Mouse (Mus musculus) kidney, postnatal 0 days (tissue): Measurements from ENCODE around the gene Ppp1r1c. TPM values are rescaled to one million over a fixed set of nuclear protein-coding genes. Genes with fewer than 3 reads are reported as not detected.

Source experiments
- ATAC-seq: fragments of 200-750 bp; cut with Nextera tagmentation; replicated peaks from 2 replicates; pipeline ENCODE4 v1.8.0; 2017; ENCODE audit warnings: low read depth, moderate number of reproducible peaks, moderate TSS enrichment, moderate library complexity; ENCODE audit not compliant: low FRiP score
- DNase-seq: peaks from one replicate; pipeline ENCODE4 v3.0.0-alpha.2; 2016; ENCODE audit warnings: low spot score
- H3K27ac ChIP-seq: fragments of 300-500 bp; sonication (generic); 2 replicates; pipeline ENCODE4 v1.5.1; 2014; ENCODE audit warnings: mild to moderate bottlenecking
- H3K27me3 ChIP-seq: fragments of 300-500 bp; sonication (generic); 2 replicates; pipeline ENCODE4 v1.6.1; 2014; ENCODE audit warnings: low read length, mixed read lengths; ENCODE audit not compliant: insufficient read depth
- H3K36me3 ChIP-seq: fragments of 300-500 bp; sonication (generic); 2 replicates; pipeline ENCODE4 v1.6.1; 2014; ENCODE audit warnings: low read length, mixed read lengths; ENCODE audit not compliant: insufficient read depth
- H3K4me1 ChIP-seq: fragments of 300-500 bp; sonication (generic); replicated peaks from 2 replicates; pipeline ENCODE4 v1.6.1; 2014; ENCODE audit warnings: antibody characterized with exemption, low read length, mixed read lengths; ENCODE audit not compliant: insufficient read depth
- H3K4me2 ChIP-seq: fragments of 300-500 bp; sonication (generic); 2 replicates; pipeline ENCODE4 v1.6.1; 2014; ENCODE audit warnings: mild to moderate bottlenecking, low read length, moderate library complexity, mixed read lengths
- H3K4me3 ChIP-seq: fragments of 300-500 bp; sonication (generic); replicated peaks from 2 replicates; pipeline ENCODE4 v1.5.1; 2014; ENCODE audit warnings: low read depth, low read length
- H3K9ac ChIP-seq: fragments of 300-500 bp; sonication (generic); 2 replicates; pipeline ENCODE4 v1.6.1; 2014; ENCODE audit warnings: low read depth, low read length
- H3K9me3 ChIP-seq: fragments of 300-500 bp; sonication (generic); replicated peaks from 2 replicates; pipeline ENCODE4 v1.6.1; 2016; ENCODE audit warnings: low read length, inconsistent platforms, mixed read lengths
- CTCF ChIP-seq: IDR thresholded peaks from 2 replicates; pipeline ENCODE4 v1.5.1; 2016; ENCODE audit warnings: antibody characterized with exemption, low read depth, mild to moderate bottlenecking, moderate library complexity
- WGBS: fragments of 180-500 bp; shearing (Covaris S2); extraction: QIAGEN DNeasy Blood & Tissue Kit; methylation state at CpG from one replicate; pipeline ENCODE4 v1.1.7; 2014; 5-methylcytosine and 5-hydroxymethylcytosine counted together
- polyA plus RNA-seq: library from polyadenylated mRNA; unstranded; fragments of >200 nt; fragmentation: Nextera tagmentation; extraction: Ambion mirVana; gene quantifications from 2 replicates; pipeline ENCODE4 v1.2.1, GENCODE M21; 2015

Gene Ppp1r1c
- polyA plus RNA-seq, 1 experiment from 2014 or later, result 0.16 TPM

- no peak overlapping the region for H3K4me2 ChIP-seq
- no peak overlapping the region for H3K27ac ChIP-seq
- no peak for TF ChIP-seq CTCF
- no peak overlapping the region for H3K4me3 ChIP-seq
- H3K36me3 ChIP-seq, result no peaks in the 10 kb centered on the region
- DNase-seq (no peak), ATAC-seq (no peak)
- H3K9me3 ChIP-seq, result no peaks in the 10 kb centered on the region
- H3K27me3 ChIP-seq, result no peaks in the 10 kb centered on the region
- H3K4me1 ChIP-seq, result no peaks in the 10 kb centered on the region
- no peak overlapping the region for H3K9ac ChIP-seq
Measured at GRCm38 (mm10) chr2:79717846-79718245, 10.3 kb downstream of the Ppp1r1c start.

- Histone ChIP-seq H3K36me3 (no peaks in the 10 kb centered on the region), H3K9ac (no peak overlapping the region), H3K4me1 (no peaks in the 10 kb centered on the region), H3K4me2 (no peak overlapping the region), H3K27me3 (no peaks in the 10 kb centered on the region), H3K27ac (no peak overlapping the region), H3K9me3 (no peaks in the 10 kb centered on the region), H3K4me3 (no peak overlapping the region)
- 63% methylated on average over 1 of the region's 1 CpGs for WGBS
- no peak for ATAC-seq
- TF ChIP-seq CTCF, result no peak
- DNase-seq, result no peak
Measured at GRCm38 (mm10) chr2:79722415-79722814, 14.8 kb downstream of the Ppp1r1c start.

- no peaks in the 10 kb centered on the region for H3K4me1 ChIP-seq
- no peak overlapping the region for H3K27ac ChIP-seq
- 64% methylated on average over 2 of the region's 2 CpGs for WGBS
- no peak overlapping the region for H3K4me3 ChIP-seq
- H3K36me3 ChIP-seq, result no peaks in the 10 kb centered on the region
- TF ChIP-seq CTCF, result no peak
- no peaks in the 10 kb centered on the region for H3K27me3 ChIP-seq
- DNase-seq (peak; percentile 88), ATAC-seq (no peak)
- no peak overlapping the region for H3K9ac ChIP-seq
- no peak overlapping the region for H3K4me2 ChIP-seq
- no peaks in the 10 kb centered on the region for H3K9me3 ChIP-seq
Measured at GRCm38 (mm10) chr2:79738958-79739357, 31.4 kb downstream of the Ppp1r1c start.

- no peaks in the 10 kb centered on the region for H3K9me3 ChIP-seq
- ATAC-seq, result no peak
Measured at GRCm38 (mm10) chr2:79741966-79742365, 34.4 kb downstream of the Ppp1r1c start.

GRCm38 (mm10) chr2:79744164-79744563 is 36.6 kb downstream of the Ppp1r1c start:
- H3K9me3 ChIP-seq, result no peaks in the 10 kb centered on the region
- ATAC-seq, result no peak

More at GRCm38 (mm10) chr2:79741966-79742365, 34.4 kb downstream of the Ppp1r1c start:
- TF ChIP-seq CTCF, result no peak
- 85% methylated on average over 2 of the region's 2 CpGs for WGBS
- DNase-seq, result no peak
- Histone ChIP-seq H3K9ac (no peak overlapping the region), H3K36me3 (no peaks in the 10 kb centered on the region), H3K4me3 (no peak overlapping the region), H3K27me3 (no peaks in the 10 kb centered on the region), H3K4me1 (no peaks in the 10 kb centered on the region), H3K4me2 (no peak overlapping the region), H3K27ac (no peak overlapping the region)

GRCm38 (mm10) chr2:79751685-79752084 is 44.1 kb downstream of the Ppp1r1c start:
- TF ChIP-seq CTCF, result no peak
- WGBS, result 73% methylated on average over 3 of the region's 3 CpGs
- Histone ChIP-seq H3K36me3 (no peaks in the 10 kb centered on the region), H3K27ac (no peak overlapping the region), H3K27me3 (no peaks in the 10 kb centered on the region), H3K4me3 (no peak overlapping the region), H3K9me3 (no peaks in the 10 kb centered on the region), H3K9ac (no peak overlapping the region), H3K4me2 (no peak overlapping the region), H3K4me1 (no peaks in the 10 kb centered on the region)
- ATAC-seq (no peak), DNase-seq (no peak)

More at GRCm38 (mm10) chr2:79744164-79744563, 36.6 kb downstream of the Ppp1r1c start:
- DNase-seq, result no peak
- no peak overlapping the region for H3K4me2 ChIP-seq
- 95% methylated on average over 4 of the region's 4 CpGs for WGBS
- no peak overlapping the region for H3K27ac ChIP-seq
- no peaks in the 10 kb centered on the region for H3K36me3 ChIP-seq
- H3K27me3 ChIP-seq, result no peaks in the 10 kb centered on the region
- TF ChIP-seq CTCF, result no peak
- H3K9ac ChIP-seq, result no peak overlapping the region
- no peaks in the 10 kb centered on the region for H3K4me1 ChIP-seq
- no peak overlapping the region for H3K4me3 ChIP-seq

- Histone ChIP-seq H3K4me2 (no peak overlapping the region), H3K36me3 (no peaks in the 10 kb centered on the region), H3K9me3 (no peaks in the 10 kb centered on the region), H3K4me3 (no peak overlapping the region), H3K4me1 (no peaks in the 10 kb centered on the region), H3K27me3 (no peaks in the 10 kb centered on the region), H3K27ac (no peak overlapping the region), H3K9ac (no peak overlapping the region)
- no peak for ATAC-seq
- WGBS, result 84% methylated on average over 4 of the region's 4 CpGs
- TF ChIP-seq CTCF, result no peak
- no peak for DNase-seq
Measured at GRCm38 (mm10) chr2:79760018-79760417, 52.4 kb downstream of the Ppp1r1c start.
